Comparison of ENCODE assay signal across 8 mouse cellular contexts in genomic region chr3:65108945-65109921, GRCm38 (mm10). TPM values are rescaled to one million over a fixed set of nuclear protein-coding genes. Genes with fewer than 3 reads are reported as not detected.
DNase-seq lines count a peak whose midpoint lies in the region; ATAC-seq and TF ChIP-seq lines count a peak whose summit lies in the region.

Gene Kcnab1, plus strand, starts transcription at chr3:65109384.

- ATAC-seq in forebrain, embryonic 16.5 days, result peak; percentile 90
- peak; percentile 85 for ATAC-seq in hindbrain, embryonic 12.5 days (ENCODE audit: low FRiP score)
- peak; percentile 73 for ATAC-seq in neural tube, embryonic 11.5 days (ENCODE audit: insufficient read depth, low FRiP score, low TSS enrichment)

- under 1% methylated on average over 30 of the region's 30 CpGs for WGBS in cerebellum, adult 2 months
- under 1% methylated on average over 30 of the region's 30 CpGs for WGBS in forebrain, embryonic 16.5 days
- WGBS in hindbrain, embryonic 12.5 days, result under 1% methylated on average over 30 of the region's 30 CpGs
- 2% methylated on average over 30 of the region's 30 CpGs for WGBS in neural tube, embryonic 11.5 days

- peak within 1 kb of the TSS; percentile 61 for H3K27ac ChIP-seq in cerebellum, adult 2 months (ENCODE audit: insufficient read depth, low read length)
- no peak within 1 kb of the TSS for H3K27ac ChIP-seq in forebrain, embryonic 16.5 days (ENCODE audit: low read length)
- 0 out of 2 replicates have a peak within 1 kb of the TSS, but pooled peaks have one; percentile 35 for H3K27ac ChIP-seq in hindbrain, embryonic 12.5 days
- H3K27ac ChIP-seq in neural tube, embryonic 11.5 days (ENCODE audit: low read depth, low read length), result no peak within 1 kb of the TSS

- peak within 1 kb of the TSS; percentile 90 for H3K4me3 ChIP-seq in cerebellum, adult 2 months (replicated peaks; ENCODE audit: insufficient read depth, low read depth, low read length)
- H3K4me3 ChIP-seq in forebrain, embryonic 16.5 days (replicated peaks; ENCODE audit: low read length), result peak within 1 kb of the TSS; percentile 48
- H3K4me3 ChIP-seq in hindbrain, embryonic 12.5 days, result peak within 1 kb of the TSS; percentile 49
- H3K4me3 ChIP-seq in neural tube, embryonic 11.5 days (ENCODE audit: low read depth, low read length), result peak within 1 kb of the TSS; percentile 37

- DNase-seq in NIH3T3 (ENCODE audit: low read depth), result peak; percentile 68
- DNase-seq in cerebellum, adult 2 months, result peak; percentile 79
- DNase-seq in left cerebral cortex, postnatal 25 days (ENCODE audit: low spot score in 2 of 2), result peak; percentile 63 to 67
- DNase-seq in neural tube, embryonic 11.5 days (ENCODE audit: low spot score), result peak; percentile 65
- DNase-seq in B cell, adult 2 months, result no peak
- DNase-seq in thymus, postnatal 10 days (ENCODE audit: low spot score in 2 of 2), result no peak

- peak within 1 kb of the TSS; percentile 58 for H3K9ac ChIP-seq in forebrain, embryonic 16.5 days (replicated peaks; ENCODE audit: low read depth, low read length)
- H3K9ac ChIP-seq in hindbrain, embryonic 12.5 days, result peak within 1 kb of the TSS; percentile 59
- peak within 1 kb of the TSS; percentile 55 for H3K9ac ChIP-seq in neural tube, embryonic 11.5 days (ENCODE audit: low read length)

- H3K27me3 ChIP-seq in cerebellum, adult 2 months (ENCODE audit: control insufficient read depth, insufficient read depth, low read length), result no peaks in the 10 kb centered on the region
- no peaks in the 10 kb centered on the region for H3K27me3 ChIP-seq in forebrain, embryonic 16.5 days (replicated peaks; ENCODE audit: control insufficient read depth, insufficient read depth, low read length)
- 0 out of 2 replicates have a peak, but pooled peaks cover 14% of the 10 kb centered on the region for H3K27me3 ChIP-seq in hindbrain, embryonic 12.5 days
- H3K27me3 ChIP-seq in neural tube, embryonic 11.5 days (ENCODE audit: control insufficient read depth, insufficient read depth, low read length), result no peaks in the 10 kb centered on the region

- TF ChIP-seq CTCF in cerebellum, adult 2 months (IDR thresholded peaks at IDR 0.05; ENCODE audit: borderline replicate concordance, insufficient read depth, low read depth, low read length), result no peak

- H3K9me3 ChIP-seq in forebrain, embryonic 16.5 days (ENCODE audit: control insufficient read depth, low read length), result no peaks in the 10 kb centered on the region
- H3K9me3 ChIP-seq in hindbrain, embryonic 12.5 days (replicated peaks), result no peaks in the 10 kb centered on the region
- no peaks in the 10 kb centered on the region for H3K9me3 ChIP-seq in neural tube, embryonic 11.5 days (ENCODE audit: control insufficient read depth, low read length)

- H3K4me1 ChIP-seq in cerebellum, adult 2 months (ENCODE audit: control insufficient read depth, insufficient read depth, low read length), result peaks cover 10% of the 10 kb centered on the region; the same call in 1 of the 2 replicates
- peaks cover 17% of the 10 kb centered on the region for H3K4me1 ChIP-seq in forebrain, embryonic 16.5 days (replicated peaks; ENCODE audit: control insufficient read depth, insufficient read depth, low read length)
- H3K4me1 ChIP-seq in hindbrain, embryonic 12.5 days, result peaks cover 6% of the 10 kb centered on the region; the same call in 1 of the 2 replicates
- no peaks in the 10 kb centered on the region for H3K4me1 ChIP-seq in neural tube, embryonic 11.5 days (ENCODE audit: control insufficient read depth, insufficient read depth, low read length)

- TF ChIP-seq POLR2A in cerebellum, adult 2 months (IDR thresholded peaks at IDR 0.05; ENCODE audit: borderline replicate concordance, insufficient read depth, low read length), result no peak

- H3K36me3 ChIP-seq in forebrain, embryonic 16.5 days (ENCODE audit: control insufficient read depth, insufficient read depth), result no peaks in the 10 kb centered on the region
- H3K36me3 ChIP-seq in hindbrain, embryonic 12.5 days, result no peaks in the 10 kb centered on the region
- H3K36me3 ChIP-seq in neural tube, embryonic 11.5 days (ENCODE audit: control insufficient read depth, insufficient read depth, low read length), result no peaks in the 10 kb centered on the region

- intact Hi-C loops in left cerebral cortex, postnatal 25 days (cut with DNase I), result loop anchor here (5.0 kb wide), 2 partner anchors 112 to 213 kb away; no protein-coding TSS in a partner anchor

- peak within 1 kb of the TSS; percentile 67 for H3K4me2 ChIP-seq in forebrain, embryonic 16.5 days (ENCODE audit: low read length)
- H3K4me2 ChIP-seq in hindbrain, embryonic 12.5 days (replicated peaks), result peak within 1 kb of the TSS; percentile 84
- peak within 1 kb of the TSS; percentile 88 for H3K4me2 ChIP-seq in neural tube, embryonic 11.5 days (ENCODE audit: low read depth)

RNA-seq across cellular contexts. Expression of gene Kcnab1, which starts in this region (rescaled TPM):
- polyA plus RNA-seq in cerebellum, adult 2 months (2012; rRNA removed), result 106 TPM in 2 replicates
- 8.9 and 9.6 TPM in 2 replicates for polyA plus RNA-seq in forebrain, embryonic 16.5 days (2015; fragmentation: Nextera tagmentation; extraction: Ambion mirVana)
- polyA plus RNA-seq in hindbrain, embryonic 12.5 days (2016; fragmentation: Nextera tagmentation; extraction: Ambion mirVana), result 6.3 and 6.7 TPM in 2 replicates
- total RNA-seq in left cerebral cortex, postnatal 25 days (2021), result 100 to 1,000 TPM in 1 of 2 experiments, 10 to 100 TPM in 1; 82.8 to 106 TPM
- polyA plus RNA-seq in neural tube, embryonic 11.5 days (2014; fragmentation: Nextera tagmentation; extraction: Ambion mirVana), result 7.7 and 9.5 TPM in 2 replicates

Comparison
In these comparisons a context has a peak if more than half of its experiments do, and no peak if none do; other contexts are left out.
1. RNA of gene Kcnab1 (polyA plus RNA-seq): 106 TPM in cerebellum, adult 2 months; 8.9 to 9.6 TPM in forebrain, embryonic 16.5 days, 7.7 to 9.5 TPM in neural tube, embryonic 11.5 days and 6.3 to 6.7 TPM in hindbrain, embryonic 12.5 days; every median in the first group is over 10 times any median in the second.
2. DNase-seq: peak in NIH3T3 (single experiment), cerebellum, adult 2 months (2 of 2), left cerebral cortex, postnatal 25 days (2 of 2) and neural tube, embryonic 11.5 days (single experiment); none in B cell, adult 2 months (0 of 2) and thymus, postnatal 10 days (0 of 2).
3. H3K27ac ChIP-seq: peak in cerebellum, adult 2 months (single experiment) and hindbrain, embryonic 12.5 days (single experiment); none in forebrain, embryonic 16.5 days (single experiment) and neural tube, embryonic 11.5 days (single experiment).
4. H3K4me3 ChIP-seq: peak in every context shown above with its lines; median percentile 90 in cerebellum, adult 2 months; 49 in hindbrain, embryonic 12.5 days; 48 in forebrain, embryonic 16.5 days; 37 in neural tube, embryonic 11.5 days.
5. Peak in every context shown above with its lines, with median percentiles within 50 percentile points of each other: ATAC-seq, H3K4me2 ChIP-seq and H3K9ac ChIP-seq.